Mouse (Mus musculus) right cerebral cortex, postnatal 14 days (tissue): ENCODE results near the gene Gast.
A peak's percentile ranks its signal among the peaks of the same experiment; 100 is the strongest.
"Not testable (repeated sequence)": the region's sequence is repeated elsewhere in the genome, so short reads cannot be mapped to it uniquely, and the experiment has no call there.

Source experiments
- DNase-seq: peaks from one replicate; pipeline ENCODE4 v3.0.0; 2022

The Gast gene

DNA sequence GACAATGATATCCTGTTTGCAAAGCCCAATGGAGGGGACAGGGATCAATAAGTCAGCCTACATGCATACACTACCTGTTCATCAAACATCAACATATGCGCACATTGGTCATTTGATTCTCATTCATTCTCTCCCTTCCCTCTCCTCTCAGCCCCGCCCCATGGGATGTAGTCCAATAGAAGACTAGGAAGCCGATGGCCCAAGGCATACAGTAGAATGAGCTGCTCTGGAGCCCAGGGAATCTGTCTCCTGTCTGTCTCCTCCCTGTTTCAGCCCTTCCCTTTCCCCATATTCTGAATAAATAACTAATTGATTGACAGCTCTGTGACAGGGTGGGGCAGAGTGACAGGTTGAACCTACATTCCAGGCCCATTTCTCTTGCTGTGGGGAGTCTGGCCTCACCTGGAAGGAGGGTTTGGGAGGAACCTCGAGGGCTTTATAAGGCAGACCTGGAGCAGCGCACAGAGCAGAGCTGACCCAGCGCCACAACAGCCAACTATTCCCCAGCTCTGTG is at the start of gene Gast:
Gene Gast (plus strand): TSS at position 464 of the 514 bp plus-strand sequence.
- DNase-seq, result no peak

DNA sequence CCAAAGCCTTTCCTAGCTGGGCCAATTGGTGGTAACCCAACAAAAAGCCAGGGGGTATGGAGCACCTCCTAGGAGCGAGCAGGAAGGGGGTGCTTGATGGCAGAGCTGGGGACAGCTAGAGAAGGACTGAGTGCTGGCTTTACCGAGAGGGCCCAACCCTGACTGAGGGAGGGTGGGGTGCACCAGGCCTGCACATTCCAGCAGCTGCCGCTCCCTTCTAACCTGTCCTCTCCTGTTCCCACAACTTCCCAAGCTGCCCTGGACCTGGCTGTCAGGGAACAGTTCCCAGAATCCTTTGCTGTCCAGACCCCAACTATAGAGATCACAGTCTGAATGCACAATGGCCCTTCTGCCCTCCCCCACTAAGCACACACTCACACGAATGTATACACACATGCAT is 49.2 kb upstream of the Gast start:
- no peak for DNase-seq

DNA sequence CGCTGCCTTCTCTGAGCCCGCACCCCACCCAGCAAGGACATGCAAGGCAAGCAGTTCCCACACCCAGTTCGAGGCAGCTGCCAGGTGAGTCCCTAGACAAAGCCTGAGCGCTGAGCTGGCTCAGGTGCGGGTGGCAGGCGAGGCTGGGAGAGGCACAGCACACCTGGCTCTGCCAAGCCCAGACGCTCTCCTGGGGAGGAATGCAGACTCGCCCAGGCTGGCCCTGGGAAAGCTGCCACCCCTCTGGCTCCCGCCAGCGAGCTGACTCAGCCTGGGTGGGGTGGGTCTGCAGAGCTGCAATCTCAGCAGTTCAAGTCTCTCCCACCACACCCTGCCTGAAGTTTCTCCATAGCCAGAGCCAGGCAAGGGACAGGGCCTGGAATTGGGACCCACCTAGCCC is 47.2 kb upstream of the Gast start:
- peak; percentile 29 for DNase-seq

DNA sequence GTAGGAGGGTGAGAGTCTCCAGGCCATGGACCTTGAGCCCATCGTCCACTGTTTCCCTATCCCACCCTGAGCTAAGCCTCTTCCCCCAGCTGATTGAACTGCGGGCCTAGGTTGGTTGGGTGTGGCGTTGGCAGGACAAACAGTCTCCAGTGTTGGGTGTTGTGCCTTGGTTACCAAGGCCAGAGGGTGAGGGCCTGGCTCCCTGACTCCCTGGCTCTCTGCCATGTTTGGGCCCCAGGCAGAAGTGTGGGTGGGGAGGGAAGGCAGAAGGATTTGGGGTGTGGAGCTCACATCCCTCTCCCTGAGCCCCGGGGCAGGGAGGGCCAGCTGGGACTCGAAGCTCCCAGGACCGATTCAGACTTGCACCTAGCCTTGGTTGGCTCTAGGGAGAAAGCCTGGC is 45.3 kb upstream of the Gast start:
- DNase-seq, result no peak

GRCm38 (mm10) chr11:100290235-100290634 is 44.0 kb upstream of the Gast start:
- DNase-seq, result no peak

DNA sequence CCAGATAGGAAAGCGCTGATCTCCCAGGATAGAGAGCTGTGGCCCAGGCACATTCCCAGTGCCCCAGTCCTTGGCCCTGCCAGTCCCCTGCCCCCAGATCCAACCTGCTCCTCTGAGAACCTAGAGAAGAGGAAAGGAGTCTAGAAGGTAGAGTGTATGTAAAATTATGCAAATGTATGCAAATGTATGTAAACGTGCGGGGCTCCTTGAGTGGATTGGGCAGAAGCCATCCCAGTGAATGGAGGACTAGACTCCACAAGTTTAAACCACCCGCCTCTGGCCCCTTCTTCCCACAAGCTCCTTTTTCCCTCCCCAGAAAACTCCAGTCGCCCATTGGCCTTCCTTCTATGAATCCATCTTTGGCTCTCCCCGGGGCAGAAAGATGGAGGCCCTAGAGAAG is 41.3 kb upstream of the Gast start:
- no peak for DNase-seq

- peak; percentile 88 for DNase-seq
These were observed 38.9 kb upstream of the Gast start for GRCm38 (mm10) chr11:100295308-100295707.

GRCm38 (mm10) chr11:100297801-100298200 is 36.4 kb upstream of the Gast start:
- no peak for DNase-seq

GRCm38 (mm10) chr11:100298274-100299036 is 35.8 kb upstream of the Gast start:
- peak; percentile 86 for DNase-seq

GRCm38 (mm10) chr11:100300293-100300692 is 33.9 kb upstream of the Gast start:
- peak; percentile 59 for DNase-seq

DNA sequence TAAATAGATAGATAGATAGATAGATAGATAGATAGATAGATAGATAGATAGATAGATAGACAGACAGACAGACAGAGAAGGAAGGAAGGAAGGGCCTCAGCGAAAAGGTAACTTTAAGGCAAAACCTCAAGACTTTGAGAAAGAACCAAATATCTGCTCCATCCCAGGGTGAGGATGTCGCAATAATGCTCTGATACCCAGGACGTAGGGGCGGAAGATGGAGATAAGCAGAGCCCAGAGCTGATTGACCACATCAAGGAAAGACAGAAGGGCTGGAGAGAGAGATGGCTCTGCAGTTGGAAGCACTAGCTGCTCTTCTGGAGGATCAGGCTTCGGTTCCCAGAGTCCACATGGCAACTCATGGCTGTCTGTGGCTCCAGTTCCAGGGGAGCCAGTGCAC is 32.9 kb upstream of the Gast start:
- DNase-seq, result no peak

DNA sequence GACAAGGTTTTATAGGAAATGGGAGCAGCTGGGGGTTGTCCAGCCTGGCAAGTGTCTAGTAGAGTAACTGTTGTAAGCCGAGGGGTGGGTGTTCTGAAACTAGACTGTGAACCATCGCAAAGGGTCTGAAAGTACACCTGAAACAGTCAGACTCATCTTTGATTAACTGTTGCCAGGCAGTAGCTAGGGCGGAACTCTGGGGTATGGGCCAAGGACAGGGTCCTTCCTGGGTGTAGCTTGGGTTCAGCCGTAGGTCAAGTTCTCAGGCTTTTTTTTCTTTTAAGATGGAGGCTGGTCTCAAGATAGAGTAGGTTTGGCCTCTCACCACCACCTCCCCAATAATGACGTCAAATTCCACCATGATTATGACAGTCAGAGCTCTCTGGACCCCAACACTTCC is 26.3 kb upstream of the Gast start:
- DNase-seq, result no peak

GRCm38 (mm10) chr11:100308672-100309071 is 25.5 kb upstream of the Gast start:
- DNase-seq, result not testable (repeated sequence)

DNA sequence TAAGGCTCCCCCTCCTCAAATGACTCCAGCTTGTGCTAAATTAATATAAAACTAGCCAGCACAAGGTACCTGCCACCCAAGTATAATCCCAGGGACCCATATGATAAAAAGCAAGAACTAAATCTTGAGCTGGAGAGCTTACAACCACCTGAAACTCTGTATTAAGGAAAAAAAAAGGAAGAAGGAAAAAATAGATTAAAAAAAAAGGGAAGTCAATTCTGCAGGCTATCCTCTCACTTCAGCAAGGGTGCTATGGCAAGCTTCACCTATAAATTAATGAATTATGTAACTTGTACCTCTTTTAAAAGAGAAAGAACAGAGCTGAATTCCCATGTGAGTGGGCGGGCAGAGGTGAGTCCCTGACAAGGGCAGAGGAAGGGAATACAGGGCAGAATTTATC is 22.6 kb upstream of the Gast start:
- no peak for DNase-seq

- DNase-seq, result no peak
These were observed 22.0 kb upstream of the Gast start for GRCm38 (mm10) chr11:100312096-100312679.

- DNase-seq, result no peak
These were observed 20.8 kb upstream of the Gast start for GRCm38 (mm10) chr11:100313424-100313823.

GRCm38 (mm10) chr11:100315439-100315838 is 18.8 kb upstream of the Gast start:
- no peak for DNase-seq

DNA sequence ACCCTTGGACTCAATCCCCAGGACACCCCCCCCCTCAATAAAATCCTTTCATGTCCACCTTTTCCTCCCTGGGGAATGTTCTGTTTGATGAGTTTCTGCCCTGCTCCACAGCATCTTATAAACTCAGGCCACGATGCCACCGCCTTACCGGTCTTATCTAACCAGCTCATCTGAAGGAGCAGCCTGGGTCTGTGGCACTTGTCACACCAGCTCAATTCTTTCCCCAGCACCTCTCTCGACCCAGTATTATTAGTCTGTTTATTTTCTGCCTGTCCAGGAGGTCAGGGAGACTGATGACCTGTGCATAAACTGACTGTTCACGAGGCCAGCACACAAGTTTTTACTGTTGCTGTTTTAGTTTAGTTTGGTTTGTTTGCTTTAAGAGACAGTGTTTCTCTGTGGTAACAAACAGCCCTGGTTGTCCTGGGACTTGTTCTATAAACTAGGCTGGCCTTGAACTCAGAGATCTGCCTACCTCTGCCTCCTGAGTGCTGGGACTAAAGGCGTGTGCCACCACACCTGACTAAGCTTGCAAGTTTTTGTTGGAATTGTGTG is 16.3 kb upstream of the Gast start:
- no peak for DNase-seq

DNA sequence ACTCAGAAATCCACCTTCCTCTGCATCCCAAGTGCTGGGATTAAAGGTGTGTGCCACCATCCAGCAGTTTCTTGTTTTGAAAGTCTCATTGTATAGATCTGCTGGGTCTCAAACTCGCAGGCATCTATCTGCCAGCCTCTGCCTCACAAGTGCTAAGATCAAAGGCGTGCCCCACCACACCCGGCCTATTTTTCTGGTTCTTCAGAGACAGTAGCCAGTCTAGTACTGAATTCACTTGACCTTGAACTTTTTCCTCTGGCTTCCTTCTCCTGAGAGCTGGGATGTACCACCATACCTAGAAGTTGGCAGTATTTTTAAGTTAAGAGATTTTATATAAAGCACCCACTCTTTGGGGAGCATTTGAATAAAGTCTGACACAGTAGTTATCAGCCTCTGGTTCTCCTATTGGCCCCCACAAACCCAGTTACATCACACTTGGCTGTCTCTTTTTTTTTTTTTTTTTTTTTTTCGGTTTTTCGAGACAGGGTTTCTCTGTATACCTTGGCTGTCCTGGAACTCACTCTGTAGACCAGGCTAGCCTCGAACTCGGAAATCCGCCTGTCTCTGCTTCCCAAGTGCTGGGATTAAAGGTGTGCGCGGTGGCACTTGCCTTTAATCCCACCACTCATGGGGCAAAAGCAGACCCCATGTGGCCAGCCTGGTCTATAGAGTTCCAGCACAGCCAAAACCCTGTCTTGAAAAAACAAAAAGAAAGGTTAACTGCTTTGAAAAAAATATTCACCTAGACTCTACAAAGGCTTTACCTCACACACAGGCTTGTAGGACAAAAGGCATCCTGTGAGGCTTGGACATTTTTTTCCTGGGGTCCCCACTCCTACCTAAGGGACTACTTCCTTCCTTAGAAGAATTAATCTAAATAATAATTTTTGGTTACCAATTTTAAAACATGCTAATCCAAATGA is 15.4 kb upstream of the Gast start:
- no peak for DNase-seq

GRCm38 (mm10) chr11:100319492-100320171 is 14.6 kb upstream of the Gast start, which contains the start of gene Eif1:
Gene Eif1, plus strand, starts transcription at chr11:100319885.
- DNase-seq, result peak; percentile 100

GRCm38 (mm10) chr11:100320172-100320630 is 14.0 kb upstream of the Gast start:
- DNase-seq, result peak; percentile 95
